In genomic region chr10:23492971-23493370, GRCm38 (mm10) we compare ENCODE assay signal across 22 mouse cellular contexts.
A peak's percentile ranks its signal among the peaks of the same experiment; 100 is the strongest.
DNase-seq lines count a peak whose midpoint lies in the region; ATAC-seq and TF ChIP-seq lines count a peak whose summit lies in the region.
"Had no signal": no experiment of that assay in that cellular context is flagged by ENCODE, and none has a peak within 500 bp of the region (broad histone marks: within the 10 kb centered on the region; RNA-seq: fewer than 3 reads in every experiment).

No protein-coding gene starts in this region.

- no peak for TF ChIP-seq RAD21 in MEL (IDR thresholded peaks at IDR 0.05; ENCODE audit: low read depth, low read length)

- peak overlapping the region; percentile 88 for H3K27ac ChIP-seq in MEL (ENCODE audit: control insufficient read depth, low read depth, low read length)
- H3K27ac ChIP-seq in midbrain, embryonic 11.5 days (ENCODE audit: low read depth, low read length) = no peak overlapping the region
- H3K27ac ChIP-seq: embryonic facial prominence, embryonic 13.5 days; embryonic facial prominence, embryonic 15.5 days; forebrain, embryonic 10.5 days; forebrain, embryonic 12.5 days had no signal

- peaks cover 10 to 11% of the 10 kb centered on the region in 2 experiments for H3K4me1 ChIP-seq in MEL (ENCODE audit: control insufficient read depth in 1 of 2, insufficient read depth in 2 of 2, low read length in 2 of 2)
- H3K4me1 ChIP-seq in midbrain, embryonic 11.5 days (ENCODE audit: control insufficient read depth, insufficient read depth, low read length) = no peaks in the 10 kb centered on the region
- H3K4me1 ChIP-seq: embryonic facial prominence, embryonic 15.5 days; forebrain, embryonic 10.5 days; forebrain, embryonic 12.5 days had no signal

- H3K79me2 ChIP-seq in MEL (ENCODE audit: control insufficient read depth, insufficient read depth, low read length, poor library complexity) = no peaks in the 10 kb centered on the region

- peaks cover 0 to 6% of the 10 kb centered on the region in 2 experiments; a peak in 2 of 4 replicates for H3K36me3 ChIP-seq in MEL (ENCODE audit: control insufficient read depth in 1 of 2, insufficient read depth in 2 of 2, low read length in 2 of 2)
- no peaks in the 10 kb centered on the region for H3K36me3 ChIP-seq in midbrain, embryonic 11.5 days (ENCODE audit: control insufficient read depth, insufficient read depth, low read length)
- H3K36me3 ChIP-seq: embryonic facial prominence, embryonic 13.5 days; embryonic facial prominence, embryonic 15.5 days; forebrain, embryonic 10.5 days; forebrain, embryonic 12.5 days had no signal

- no peaks in the 10 kb centered on the region for H3K27me3 ChIP-seq in MEL (ENCODE audit: control insufficient read depth in 1 of 2, insufficient read depth in 2 of 2, low read length in 2 of 2)
- H3K27me3 ChIP-seq in midbrain, embryonic 11.5 days (ENCODE audit: control insufficient read depth, insufficient read depth, low read length) = no peaks in the 10 kb centered on the region
- H3K27me3 ChIP-seq: embryonic facial prominence, embryonic 13.5 days; embryonic facial prominence, embryonic 15.5 days; forebrain, embryonic 12.5 days had no signal

- H3K9me3 ChIP-seq in MEL (replicated peaks; ENCODE audit: insufficient read depth, low read length) = no peaks in the 10 kb centered on the region
- no peaks in the 10 kb centered on the region for H3K9me3 ChIP-seq in midbrain, embryonic 11.5 days (ENCODE audit: control insufficient read depth, low read length)
- H3K9me3 ChIP-seq: embryonic facial prominence, embryonic 13.5 days; embryonic facial prominence, embryonic 15.5 days; forebrain, embryonic 10.5 days; forebrain, embryonic 12.5 days had no signal

- 75% methylated on average over 5 of the region's 5 CpGs for WGBS in midbrain, embryonic 11.5 days

- peak overlapping the region; percentile 35; the same call in 1 of the 2 replicates for H3K9ac ChIP-seq in MEL (ENCODE audit: control insufficient read depth, low read depth, low read length, poor library complexity, severe bottlenecking)
- H3K9ac ChIP-seq in midbrain, embryonic 11.5 days (ENCODE audit: low read length) = no peak overlapping the region
- H3K9ac ChIP-seq: embryonic facial prominence, embryonic 13.5 days; embryonic facial prominence, embryonic 15.5 days; forebrain, embryonic 12.5 days had no signal

- DNase-seq in MEL (ENCODE audit: low read depth, low spot score) (peak; percentile 61), MEL-GATA-1-ER (ENCODE audit: extremely low read depth, low read depth) (peak; percentile 40)
- no peak for DNase-seq in midbrain, embryonic 11.5 days (ENCODE audit: low spot score, missing footprints)
- no peak for DNase-seq in cerebellum, postnatal 14 days
- no peak for DNase-seq in neural tube, embryonic 10.5 days (ENCODE audit: extremely low spot score, low spot score)
- DNase-seq: adrenal gland, adult 2 months; adrenal gland, postnatal 10 days; adrenal gland, postnatal 25 days; cerebellum, adult 11 months; cerebellum, adult 18-20 months; cerebellum, adult 8-10 months; cerebellum, adult 9-11 months; cerebellum, postnatal 25 days; embryo, embryonic 11 days had no signal

- ATAC-seq in megakaryocyte progenitor cell, adult 5-6 weeks (replicated peaks; ENCODE audit: poor library complexity) = peak; percentile 57
- ATAC-seq in midbrain, embryonic 11.5 days (ENCODE audit: low FRiP score) = no peak
- ATAC-seq: forebrain, embryonic 14.5 days; forebrain, embryonic 16.5 days had no signal

- no peak for TF ChIP-seq POLR2A in MEL (IDR thresholded peaks at IDR 0.05; ENCODE audit: control insufficient read depth in 1 of 2, insufficient read depth in 1 of 2, low read depth in 1 of 2, low read length in 2 of 2, poor library complexity in 1 of 2)

- H3K4me3 ChIP-seq in MEL (ENCODE audit: control insufficient read depth in 1 of 2, insufficient read depth in 1 of 2, low read depth in 2 of 2, low read length in 2 of 2) = peak overlapping the region; percentile 12 to 29; a peak in 2 of 4 replicates
- no peak overlapping the region for H3K4me3 ChIP-seq in midbrain, embryonic 11.5 days (ENCODE audit: low read depth, low read length)
- H3K4me3 ChIP-seq: embryonic facial prominence, embryonic 13.5 days; embryonic facial prominence, embryonic 15.5 days; erythroblast, embryonic 14.5 days; forebrain, embryonic 10.5 days; forebrain, embryonic 12.5 days had no signal

- no peak overlapping the region for H3K4me2 ChIP-seq in midbrain, embryonic 11.5 days
- H3K4me2 ChIP-seq: embryonic facial prominence, embryonic 13.5 days; embryonic facial prominence, embryonic 15.5 days; forebrain, embryonic 12.5 days had no signal

- no peak for TF ChIP-seq CTCF in MEL (IDR thresholded peaks at IDR 0.05 in 2 of 3, conservative IDR thresholded peaks at IDR 0.05 in 1 of 3; ENCODE audit: control insufficient read depth in 1 of 3, insufficient read depth in 1 of 3, low read depth in 2 of 3, low read length in 3 of 3, poor library complexity in 1 of 3, severe bottlenecking in 1 of 3)

- TF ChIP-seq EP300 in MEL (IDR thresholded peaks at IDR 0.05; ENCODE audit: low read depth in 1 of 2, low read length in 2 of 2) = peak; percentile 77 to 91

TF ChIP-seq in MEL, 35 proteins besides CTCF, POLR2A, EP300 and RAD21:
- TF ChIP-seq MYB (IDR thresholded peaks at IDR 0.05; ENCODE audit: low read depth, low read length) (peak; percentile 69), USF2 (IDR thresholded peaks at IDR 0.05; ENCODE audit: borderline replicate concordance in 1 of 2, insufficient read depth in 1 of 2, low read depth in 1 of 2, low read length in 2 of 2) (no peak), GATA1 (IDR thresholded peaks at IDR 0.05; ENCODE audit: low read depth, low read length) (peak; percentile 53), GABPA (IDR thresholded peaks at IDR 0.05; ENCODE audit: low read depth, low read length) (no peak), USF1 (IDR thresholded peaks at IDR 0.05; ENCODE audit: low read depth, low read length) (no peak), KAT2A (conservative IDR thresholded peaks at IDR 0.05; ENCODE audit: low read depth, low read length) (no peak), CHD2 (IDR thresholded peaks at IDR 0.05; ENCODE audit: low read length) (no peak), ZMIZ1 (IDR thresholded peaks at IDR 0.05; ENCODE audit: low read depth, low read length) (no peak), POLR2AphosphoS5 (IDR thresholded peaks at IDR 0.05; ENCODE audit: borderline replicate concordance, low read depth, low read length) (no peak), SMC3 (IDR thresholded peaks at IDR 0.05; ENCODE audit: low read depth, low read length) (no peak), HCFC1 (IDR thresholded peaks at IDR 0.05; ENCODE audit: low read depth, low read length) (0 out of 2 replicates have a peak, but pooled peaks have one; percentile 22), BHLHE40 (IDR thresholded peaks at IDR 0.05; ENCODE audit: borderline replicate concordance, low read depth, low read length) (peak; percentile 17; the same call in 1 of the 2 replicates), TBP (IDR thresholded peaks at IDR 0.05; ENCODE audit: low read depth, low read length) (no peak), NELFE (IDR thresholded peaks at IDR 0.05; ENCODE audit: low read depth, low read length) (no peak), ZKSCAN1 (IDR thresholded peaks at IDR 0.05; ENCODE audit: low read depth, low read length) (no peak), MAZ (IDR thresholded peaks at IDR 0.05; ENCODE audit: low read depth, low read length) (no peak), POLR2AphosphoS2 (IDR thresholded peaks at IDR 0.05; ENCODE audit: low read length) (no peak), TCF12 (IDR thresholded peaks at IDR 0.05; ENCODE audit: low read depth, low read length) (peak; percentile 86), CHD1 (IDR thresholded peaks at IDR 0.05; ENCODE audit: low read depth, low read length) (no peak), E2F4 (IDR thresholded peaks at IDR 0.05; ENCODE audit: borderline replicate concordance, low read depth, low read length) (no peak), SIN3A (IDR thresholded peaks at IDR 0.05; ENCODE audit: low read length) (no peak; the same call in 1 of the 2 replicates), MXI1 (IDR thresholded peaks at IDR 0.05; ENCODE audit: low read depth, low read length) (no peak), MAX (IDR thresholded peaks at IDR 0.05; ENCODE audit: low read length) (peak; percentile 40; the same call in 1 of the 2 replicates), NRF1 (IDR thresholded peaks at IDR 0.05; ENCODE audit: insufficient read depth, low read depth, low read length, poor library complexity, severe bottlenecking) (no peak), JUND (IDR thresholded peaks at IDR 0.05; ENCODE audit: low read depth, low read length) (no peak), TAL1 (IDR thresholded peaks at IDR 0.05; ENCODE audit: low read length) (peak; percentile 11; the same call in 1 of the 2 replicates), MEF2A (IDR thresholded peaks at IDR 0.05; ENCODE audit: extremely low read depth, insufficient replicate concordance, low read depth, low read length, poor library complexity, severe bottlenecking) (no peak), ELF1 (IDR thresholded peaks at IDR 0.05; ENCODE audit: low read depth, low read length) (no peak), MYC (IDR thresholded peaks at IDR 0.05; ENCODE audit: low read depth, low read length) (no peak), UBTF (IDR thresholded peaks at IDR 0.05; ENCODE audit: borderline replicate concordance, insufficient read depth, low read depth, low read length) (no peak), ZNF384 (IDR thresholded peaks at IDR 0.05; ENCODE audit: low read depth, low read length) (no peak), RCOR1 (IDR thresholded peaks at IDR 0.05; ENCODE audit: low read depth, low read length) (0 out of 2 replicates have a peak, but pooled peaks have one; percentile 71), ZC3H11A (IDR thresholded peaks at IDR 0.05; ENCODE audit: low read depth, low read length) (no peak; the same call in 1 of the 2 replicates), MAFK (IDR thresholded peaks at IDR 0.05; ENCODE audit: borderline replicate concordance, low read depth, low read length) (no peak), ETS1 (IDR thresholded peaks at IDR 0.05; ENCODE audit: low read depth, low read length) (peak; percentile 65)

Comparison
In these comparisons a context has a peak if more than half of its experiments do, and no peak if none do; other contexts are left out.
1. DNase-seq: peak in MEL (single experiment) and MEL-GATA-1-ER (single experiment); none in midbrain, embryonic 11.5 days (single experiment), cerebellum, postnatal 14 days (0 of 2) and neural tube, embryonic 10.5 days (single experiment).